Mouse (Mus musculus) kidney, postnatal 14 days (tissue): ENCODE data around the gene Arl1.
"Not testable (repeated sequence)": the region's sequence is repeated elsewhere in the genome, so short reads cannot be mapped to it uniquely, and the experiment has no call there.

Source experiments
- DNase-seq: peaks from one replicate; pipeline ENCODE4 v3.0.0; 2022; ENCODE audit warnings: mixed read lengths

The Arl1 gene

GRCm38 (mm10) chr10:88765431-88766142 is 34.9 kb downstream of the Arl1 start:
- DNase-seq: peak; percentile 39

GRCm38 (mm10) chr10:88768961-88769360 is 38.3 kb downstream of the Arl1 start:
- DNase-seq: no peak

GRCm38 (mm10) chr10:88769676-88770075 is 39.0 kb downstream of the Arl1 start:
- DNase-seq: no peak

- not testable (repeated sequence) for DNase-seq
These were observed 42.3 kb downstream of the Arl1 start for GRCm38 (mm10) chr10:88772965-88773364.

- no peak for DNase-seq
These were observed 45.5 kb downstream of the Arl1 start for GRCm38 (mm10) chr10:88776206-88776605.

GRCm38 (mm10) chr10:88780716-88781115 is 50.1 kb downstream of the Arl1 start:
- DNase-seq: no peak

- not testable (repeated sequence) for DNase-seq
These were observed 52.5 kb downstream of the Arl1 start for GRCm38 (mm10) chr10:88783135-88783534.

- peak; percentile 43 for DNase-seq
These were observed 53.3 kb downstream of the Arl1 start for GRCm38 (mm10) chr10:88783941-88784340.

- DNase-seq: peak; percentile 64
These were observed 53.9 kb downstream of the Arl1 start for GRCm38 (mm10) chr10:88784513-88784931.

- no peak for DNase-seq
These were observed 63.0 kb downstream of the Arl1 start for GRCm38 (mm10) chr10:88793671-88794070.
